Mouse (Mus musculus): ENCODE results near the gene BC017158. TPM values are rescaled to one million over a fixed set of nuclear protein-coding genes. Genes with fewer than 3 reads are reported as not detected.

Gene BC017158
- polyA plus RNA-seq, 1 experiment from 2014 or later: 38.2 TPM

- DNase-seq (ENCODE audit: low spot score) (no peak), ATAC-seq (replicated peaks; ENCODE audit: low FRiP score) (no peak)
- peaks cover 4% of the 10 kb centered on the region; the same call in 1 of the 2 replicates for H3K36me3 ChIP-seq (ENCODE audit: control insufficient read depth, insufficient read depth, low read length)
- H3K9ac ChIP-seq (ENCODE audit: low read depth, low read length): no peak overlapping the region
- 64% methylated on average over 5 of the region's 5 CpGs for WGBS
- no peaks in the 10 kb centered on the region for H3K9me3 ChIP-seq (ENCODE audit: control insufficient read depth, low read length)
- peaks cover 10% of the 10 kb centered on the region for H3K4me1 ChIP-seq (replicated peaks; ENCODE audit: control insufficient read depth, insufficient read depth, low read length)
- H3K27ac ChIP-seq (ENCODE audit: low read depth, low read length): no peak overlapping the region
- peaks cover 5% of the 10 kb centered on the region; the same call in 1 of the 2 replicates for H3K27me3 ChIP-seq (replicated peaks; ENCODE audit: control insufficient read depth, insufficient read depth, low read length)
- H3K4me2 ChIP-seq: no peak overlapping the region
- H3K4me3 ChIP-seq (ENCODE audit: low read depth, low read length): no peak overlapping the region
Observed at GRCm38 (mm10) chr7:128266056-128266455, 31.9 kb downstream of the BC017158 start.

- ATAC-seq (replicated peaks; ENCODE audit: low FRiP score) (no peak), DNase-seq (ENCODE audit: low spot score) (no peak)
- peaks cover 4% of the 10 kb centered on the region for H3K4me1 ChIP-seq (replicated peaks; ENCODE audit: control insufficient read depth, insufficient read depth, low read length)
- no peak within 1 kb of the TSS for H3K9ac ChIP-seq (ENCODE audit: low read depth, low read length)
- H3K4me3 ChIP-seq (ENCODE audit: low read depth, low read length): no peak within 1 kb of the TSS
- H3K27ac ChIP-seq (ENCODE audit: low read depth, low read length): no peak within 1 kb of the TSS
- no peaks in the 10 kb centered on the region for H3K36me3 ChIP-seq (ENCODE audit: control insufficient read depth, insufficient read depth, low read length)
- H3K4me2 ChIP-seq: no peak within 1 kb of the TSS
- 69% methylated on average over 6 of the region's 6 CpGs for WGBS
- H3K27me3 ChIP-seq (replicated peaks; ENCODE audit: control insufficient read depth, insufficient read depth, low read length): peaks cover 5% of the 10 kb centered on the region; the same call in 1 of the 2 replicates
- no peaks in the 10 kb centered on the region for H3K9me3 ChIP-seq (ENCODE audit: control insufficient read depth, low read length)
Observed at GRCm38 (mm10) chr7:128265411-128265810, 32.6 kb downstream of the BC017158 start, which contains the start of gene Slc5a2. TSS of gene Slc5a2 (plus strand) at chr7:128265657.

GRCm38 (mm10) chr7:128256783-128257334 is 41.1 kb downstream of the BC017158 start:
- ATAC-seq (replicated peaks; ENCODE audit: low FRiP score): no peak
- no peaks in the 10 kb centered on the region for H3K9me3 ChIP-seq (ENCODE audit: control insufficient read depth, low read length)

GRCm38 (mm10) chr7:128255757-128256156 is 42.2 kb downstream of the BC017158 start:
- H3K36me3 ChIP-seq (ENCODE audit: control insufficient read depth, insufficient read depth, low read length): peaks cover 4% of the 10 kb centered on the region
- peaks cover 5% of the 10 kb centered on the region; the same call in 1 of the 2 replicates for H3K4me1 ChIP-seq (replicated peaks; ENCODE audit: control insufficient read depth, insufficient read depth, low read length)
- WGBS: 72% methylated on average over 5 of the region's 5 CpGs
- no peaks in the 10 kb centered on the region for H3K9me3 ChIP-seq (ENCODE audit: control insufficient read depth, low read length)
- no peak for ATAC-seq (replicated peaks; ENCODE audit: low FRiP score)
- no peak overlapping the region for H3K4me2 ChIP-seq
- H3K9ac ChIP-seq (ENCODE audit: low read depth, low read length): no peak overlapping the region
- H3K27me3 ChIP-seq (replicated peaks; ENCODE audit: control insufficient read depth, insufficient read depth, low read length): peaks cover 16% of the 10 kb centered on the region
- DNase-seq (ENCODE audit: low spot score): no peak
- no peak overlapping the region for H3K27ac ChIP-seq (ENCODE audit: low read depth, low read length)
- no peak overlapping the region for H3K4me3 ChIP-seq (ENCODE audit: low read depth, low read length)

More at GRCm38 (mm10) chr7:128256783-128257334, 41.1 kb downstream of the BC017158 start:
- no peak for DNase-seq (ENCODE audit: low spot score)
- Histone ChIP-seq H3K27me3 (replicated peaks; ENCODE audit: control insufficient read depth, insufficient read depth, low read length) (peaks cover 14% of the 10 kb centered on the region), H3K4me3 (ENCODE audit: low read depth, low read length) (no peak overlapping the region), H3K4me2 (no peak overlapping the region), H3K27ac (ENCODE audit: low read depth, low read length) (no peak overlapping the region), H3K4me1 (replicated peaks; ENCODE audit: control insufficient read depth, insufficient read depth, low read length) (peaks cover 5% of the 10 kb centered on the region; the same call in 1 of the 2 replicates), H3K36me3 (ENCODE audit: control insufficient read depth, insufficient read depth, low read length) (peaks cover 4% of the 10 kb centered on the region), H3K9ac (ENCODE audit: low read depth, low read length) (no peak overlapping the region)
- 58% methylated on average over 5 of the region's 5 CpGs for WGBS

GRCm38 (mm10) chr7:128254978-128255377 is 43.0 kb downstream of the BC017158 start:
- WGBS: 58% methylated on average over 2 of the region's 2 CpGs
- peaks cover 16% of the 10 kb centered on the region for H3K27me3 ChIP-seq (replicated peaks; ENCODE audit: control insufficient read depth, insufficient read depth, low read length)
- H3K36me3 ChIP-seq (ENCODE audit: control insufficient read depth, insufficient read depth, low read length): peaks cover 4% of the 10 kb centered on the region
- no peak for DNase-seq (ENCODE audit: low spot score)
- no peak overlapping the region for H3K27ac ChIP-seq (ENCODE audit: low read depth, low read length)
- H3K4me1 ChIP-seq (replicated peaks; ENCODE audit: control insufficient read depth, insufficient read depth, low read length): peaks cover 5% of the 10 kb centered on the region; the same call in 1 of the 2 replicates
- no peak overlapping the region for H3K9ac ChIP-seq (ENCODE audit: low read depth, low read length)
- no peaks in the 10 kb centered on the region for H3K9me3 ChIP-seq (ENCODE audit: control insufficient read depth, low read length)
- H3K4me3 ChIP-seq (ENCODE audit: low read depth, low read length): no peak overlapping the region
- no peak overlapping the region for H3K4me2 ChIP-seq
- ATAC-seq (replicated peaks; ENCODE audit: low FRiP score): no peak

- DNase-seq (ENCODE audit: low spot score) (peak; percentile 35), ATAC-seq (replicated peaks; ENCODE audit: low FRiP score) (no peak)
- Histone ChIP-seq H3K36me3 (ENCODE audit: control insufficient read depth, insufficient read depth, low read length) (peaks cover 4% of the 10 kb centered on the region), H3K4me2 (peak overlapping the region; percentile 49), H3K27me3 (replicated peaks; ENCODE audit: control insufficient read depth, insufficient read depth, low read length) (peaks cover 13% of the 10 kb centered on the region), H3K27ac (ENCODE audit: low read depth, low read length) (no peak overlapping the region), H3K9ac (ENCODE audit: low read depth, low read length) (0 out of 2 replicates have a peak overlapping the region, but pooled peaks have one; percentile 5), H3K9me3 (ENCODE audit: control insufficient read depth, low read length) (no peaks in the 10 kb centered on the region), H3K4me1 (replicated peaks; ENCODE audit: control insufficient read depth, insufficient read depth, low read length) (peaks cover 7% of the 10 kb centered on the region), H3K4me3 (ENCODE audit: low read depth, low read length) (no peak overlapping the region)
- 24% methylated on average over 24 of the region's 24 CpGs for WGBS
Observed at GRCm38 (mm10) chr7:128252609-128253008, 45.4 kb downstream of the BC017158 start.

- Histone ChIP-seq H3K4me3 (ENCODE audit: low read depth, low read length) (no peak overlapping the region), H3K4me2 (peak overlapping the region; percentile 49), H3K9ac (ENCODE audit: low read depth, low read length) (no peak overlapping the region), H3K4me1 (replicated peaks; ENCODE audit: control insufficient read depth, insufficient read depth, low read length) (peaks cover 4% of the 10 kb centered on the region), H3K9me3 (ENCODE audit: control insufficient read depth, low read length) (no peaks in the 10 kb centered on the region), H3K36me3 (ENCODE audit: control insufficient read depth, insufficient read depth, low read length) (peaks cover 4% of the 10 kb centered on the region), H3K27me3 (replicated peaks; ENCODE audit: control insufficient read depth, insufficient read depth, low read length) (peaks cover 13% of the 10 kb centered on the region), H3K27ac (ENCODE audit: low read depth, low read length) (no peak overlapping the region)
- ATAC-seq (replicated peaks; ENCODE audit: low FRiP score) (no peak), DNase-seq (ENCODE audit: low spot score) (peak; percentile 27)
- 62% methylated on average over 12 of the region's 12 CpGs for WGBS
Observed at GRCm38 (mm10) chr7:128251946-128252345, 46.0 kb downstream of the BC017158 start.

GRCm38 (mm10) chr7:128249998-128250397 is 48.0 kb downstream of the BC017158 start:
- Histone ChIP-seq H3K9ac (ENCODE audit: low read depth, low read length) (no peak overlapping the region), H3K27me3 (replicated peaks; ENCODE audit: control insufficient read depth, insufficient read depth, low read length) (peaks cover 13% of the 10 kb centered on the region), H3K4me1 (replicated peaks; ENCODE audit: control insufficient read depth, insufficient read depth, low read length) (peaks cover 5% of the 10 kb centered on the region), H3K36me3 (ENCODE audit: control insufficient read depth, insufficient read depth, low read length) (peaks cover 5% of the 10 kb centered on the region), H3K9me3 (ENCODE audit: control insufficient read depth, low read length) (no peaks in the 10 kb centered on the region), H3K4me3 (ENCODE audit: low read depth, low read length) (no peak overlapping the region), H3K27ac (ENCODE audit: low read depth, low read length) (no peak overlapping the region), H3K4me2 (no peak overlapping the region)
- no peak for DNase-seq (ENCODE audit: low spot score)
- ATAC-seq (replicated peaks; ENCODE audit: low FRiP score): no peak
- WGBS: 85% methylated on average over 5 of the region's 5 CpGs

All from liver, embryonic 11.5 days (tissue).